Mouse (Mus musculus): ENCODE measurements around the gene Surf4.
A peak's percentile ranks its signal among the peaks of the same experiment; 100 is the strongest.

The Surf4 gene

DNA sequence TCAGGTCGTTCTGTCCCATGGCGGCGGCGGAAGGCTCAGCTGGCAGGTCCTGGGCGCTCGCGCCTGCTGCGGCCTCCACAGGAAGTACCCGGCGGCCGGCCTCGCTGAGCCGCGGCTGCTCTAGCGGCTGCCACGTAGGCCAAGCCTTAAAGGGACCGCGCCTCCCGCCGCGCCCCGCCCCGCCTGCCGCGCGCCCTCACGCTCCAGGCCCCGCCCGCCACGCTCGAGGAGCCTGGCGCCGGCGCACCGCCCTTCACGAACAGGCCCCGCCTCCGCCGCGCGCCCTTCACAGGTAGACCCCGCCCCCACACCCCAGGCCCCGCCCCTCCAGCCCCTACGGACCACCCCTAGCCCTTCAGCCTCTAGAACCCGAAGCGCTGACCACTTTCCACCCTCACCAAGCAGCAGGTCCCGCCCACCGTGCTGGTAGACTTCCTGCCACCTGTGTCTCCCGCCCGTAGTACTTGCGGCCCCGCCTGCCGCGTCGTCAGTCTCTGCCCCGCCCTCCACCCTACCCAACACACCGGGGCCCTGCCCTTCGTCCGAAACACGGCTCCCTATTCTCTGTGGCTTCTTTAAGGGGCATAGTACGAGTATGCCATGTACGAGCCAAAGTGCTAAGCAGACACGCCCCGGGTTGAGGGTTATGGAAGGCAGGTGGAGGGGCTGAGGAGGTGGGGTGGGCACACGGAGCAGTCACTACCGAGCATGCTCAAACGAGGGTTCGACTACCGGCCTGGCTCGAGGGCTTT is at the start of gene Surf4, which contains the start of gene Stkld1:
Gene Surf4 (minus strand): TSS at position 625 of the 752 bp plus-strand sequence.
Gene Stkld1 (plus strand): TSS at position 744 of the 752 bp plus-strand sequence.
- DNase-seq = peak; percentile 94

DNA sequence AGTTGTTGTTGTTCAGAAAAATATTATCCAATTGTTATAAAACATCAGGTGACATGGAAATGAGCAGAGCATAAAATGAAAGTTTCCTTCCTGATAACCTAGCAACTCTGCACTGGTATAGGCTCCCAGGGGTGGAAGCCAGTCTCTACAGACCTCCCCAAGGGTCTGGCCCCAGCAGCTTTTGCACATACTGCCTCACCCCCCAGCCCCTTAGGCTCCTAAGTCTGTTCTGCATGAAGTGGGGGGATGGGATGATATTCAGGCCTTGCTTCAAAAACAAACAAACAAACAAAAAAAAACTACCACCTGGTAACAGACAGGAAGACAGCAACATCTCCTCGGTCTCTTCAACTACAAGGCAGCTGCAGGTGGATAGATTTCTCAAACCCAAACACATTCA is 46.6 kb upstream of the Surf4 start:
- no peak for DNase-seq

DNA sequence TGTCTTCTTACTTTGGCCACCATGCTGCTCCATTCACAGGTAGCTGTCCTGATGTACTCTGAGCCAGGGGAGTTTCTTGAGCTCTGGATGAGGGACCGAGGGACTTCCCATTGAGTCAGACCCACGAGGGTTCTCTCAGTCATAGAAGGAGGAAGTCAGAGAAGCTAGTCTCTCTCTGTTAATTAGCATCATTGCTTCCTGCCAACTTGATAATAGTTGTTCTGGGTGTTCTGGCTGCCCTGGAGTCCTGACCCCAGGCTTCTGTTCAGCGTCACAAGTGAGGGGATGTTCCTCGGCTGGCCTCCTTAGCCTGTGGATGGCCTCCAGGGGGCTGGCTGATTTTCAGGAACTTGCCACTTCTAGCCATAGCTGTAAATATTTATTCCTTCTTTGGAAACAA is 40.2 kb upstream of the Surf4 start:
- no peak for DNase-seq

DNA sequence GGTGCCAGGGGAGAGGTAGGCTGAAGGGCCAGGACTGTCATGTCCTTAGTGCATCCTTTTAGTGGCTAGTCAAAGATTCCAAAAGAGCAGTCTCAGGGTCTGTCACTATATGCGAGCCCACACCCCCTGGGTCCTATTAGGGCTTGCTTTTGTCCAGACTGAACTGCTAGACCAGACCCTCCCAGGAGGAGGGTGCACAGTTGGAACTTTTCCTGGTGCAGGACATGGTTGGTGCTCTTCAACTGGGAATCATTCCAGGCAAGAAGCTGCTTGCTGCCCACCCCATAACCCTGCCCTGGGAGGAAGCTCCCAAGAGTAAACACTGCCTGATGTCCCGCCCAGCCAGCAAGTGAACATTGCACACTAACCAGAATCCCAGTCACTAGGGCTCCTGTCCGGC is 39.4 kb upstream of the Surf4 start, which contains the start of gene Adamts13:
Gene Adamts13 (plus strand): TSS at position 301 of the 400 bp plus-strand sequence.
- peak; percentile 27 for DNase-seq

DNA sequence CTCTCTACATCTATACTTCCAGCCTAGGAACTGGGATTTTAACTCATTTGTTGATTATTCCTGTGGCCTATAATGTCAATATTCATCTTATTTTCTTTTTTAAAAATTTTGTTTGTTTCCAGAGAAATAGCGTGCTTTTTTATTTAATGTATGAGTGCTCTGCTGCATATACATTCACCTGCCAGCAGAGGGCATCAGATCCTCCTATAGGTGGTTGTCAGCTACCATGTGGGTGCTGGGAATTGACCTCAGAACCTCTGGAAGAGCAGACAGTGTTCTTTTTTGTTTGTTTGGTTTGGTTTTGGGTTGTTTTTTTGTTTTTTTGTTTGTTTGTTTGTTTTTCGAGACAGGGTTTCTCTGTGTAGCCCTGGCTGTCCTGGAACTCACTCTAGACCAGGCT is 33.5 kb upstream of the Surf4 start:
- no peak for DNase-seq

DNA sequence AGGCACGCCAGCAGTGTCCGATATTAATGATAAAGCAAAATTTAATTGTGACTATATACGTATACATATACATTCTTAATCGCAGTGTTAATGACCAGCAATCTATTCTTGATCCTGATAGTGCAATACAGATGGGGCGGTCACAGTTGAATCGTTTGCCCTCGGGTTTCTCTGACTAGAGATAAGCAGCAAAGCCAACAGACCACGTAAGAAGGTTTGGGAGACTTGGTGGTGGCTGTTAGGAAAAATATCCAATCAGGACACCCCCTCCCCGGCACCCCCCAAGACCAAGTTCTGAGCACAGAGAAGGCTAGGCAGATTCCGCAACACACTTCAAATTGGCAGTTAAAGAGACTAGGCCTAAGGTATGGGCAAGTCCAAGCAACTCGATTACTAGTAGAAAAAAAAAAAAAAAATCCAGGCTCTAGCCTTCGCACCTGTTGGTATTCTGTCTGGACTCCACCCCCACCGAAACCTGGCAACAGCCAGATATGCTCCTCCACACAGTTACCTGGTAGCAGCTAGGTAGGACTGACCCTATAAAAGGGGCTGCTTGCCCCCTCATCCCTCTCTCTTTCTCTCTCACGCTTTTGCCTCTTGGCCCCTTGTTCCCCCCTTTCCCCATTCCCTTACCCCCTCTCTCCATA is 31.1 kb upstream of the Surf4 start:
- DNase-seq = peak; percentile 9

DNA sequence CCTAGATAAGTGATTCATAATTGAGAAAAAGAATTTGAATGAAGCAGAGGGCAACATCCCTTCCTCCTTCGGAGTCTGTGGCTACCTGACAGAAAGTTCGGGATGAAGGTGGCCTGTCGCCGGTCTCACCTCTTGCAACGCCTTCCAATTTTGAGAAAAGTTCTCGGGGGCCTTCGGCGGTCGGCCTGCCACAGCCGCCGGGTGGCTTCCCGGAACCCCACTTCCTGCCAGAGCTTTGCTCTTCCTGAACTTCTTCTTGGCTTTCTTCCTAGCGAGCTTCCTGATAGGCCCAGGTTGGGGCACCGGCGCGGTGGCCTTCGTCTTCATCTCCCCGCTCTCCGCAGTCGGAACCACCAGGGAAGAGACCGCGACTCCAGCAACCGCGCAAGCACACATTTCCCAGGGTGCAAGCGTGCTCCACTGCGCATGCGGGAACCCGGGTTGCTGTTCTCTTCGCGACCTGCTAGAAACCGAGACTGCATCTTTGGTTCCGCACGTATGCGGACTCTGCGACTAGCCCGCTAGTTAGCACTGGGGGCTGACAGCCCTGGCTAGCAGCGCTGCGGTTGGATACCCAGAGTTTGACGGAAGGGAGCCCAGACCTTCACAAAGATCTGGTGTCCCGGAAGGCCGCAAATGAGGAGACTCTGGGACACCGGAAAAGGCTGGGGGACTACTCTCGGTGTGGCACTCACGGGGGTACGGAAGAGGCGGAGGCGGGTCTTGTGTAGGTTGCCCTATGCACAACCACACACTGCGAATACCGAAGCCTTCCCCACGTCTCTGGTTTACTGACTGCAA is 30.4 kb upstream of the Surf4 start, which contains the start of gene Rexo4:
Gene Rexo4 (minus strand): TSS at position 464 of the 801 bp plus-strand sequence.
- DNase-seq = peak; percentile 94

DNA sequence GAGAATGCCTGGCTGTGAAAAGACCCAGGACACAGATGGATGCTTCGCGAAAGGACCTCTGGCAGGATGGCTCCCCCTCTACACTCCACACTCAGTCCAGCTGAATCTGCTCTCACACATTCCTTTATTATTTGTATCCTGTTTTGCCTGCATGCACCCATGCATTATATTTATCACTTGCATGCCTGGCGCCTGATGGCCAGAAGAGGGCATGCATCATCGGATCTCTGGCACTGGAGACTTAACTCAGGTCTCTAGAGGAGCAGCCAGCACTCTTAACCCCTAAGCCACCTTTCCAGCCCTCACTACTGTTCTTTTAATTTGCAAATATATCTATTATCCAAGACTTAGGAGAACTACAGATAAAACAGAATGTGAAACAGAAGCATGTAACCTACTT is 27.0 kb upstream of the Surf4 start:
- no peak for DNase-seq

DNA sequence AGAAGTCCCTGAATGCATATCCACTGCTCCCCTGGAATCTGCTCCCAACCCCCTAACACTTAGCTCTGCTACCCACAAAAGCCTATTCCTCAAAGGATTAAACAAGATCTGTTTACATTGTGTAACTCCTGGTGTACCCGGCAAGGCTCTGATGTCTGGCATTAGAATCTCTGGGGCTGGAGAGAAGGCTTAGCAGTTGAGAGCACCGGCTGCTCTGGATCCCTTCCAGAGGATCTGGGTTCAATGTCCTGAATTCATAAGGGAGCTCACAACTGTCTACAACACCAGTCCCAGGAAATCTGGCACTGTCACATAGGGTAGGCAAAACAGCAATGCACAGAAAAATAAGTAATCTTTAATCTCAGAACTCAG is 23.7 kb upstream of the Surf4 start:
- DNase-seq = no peak

DNA sequence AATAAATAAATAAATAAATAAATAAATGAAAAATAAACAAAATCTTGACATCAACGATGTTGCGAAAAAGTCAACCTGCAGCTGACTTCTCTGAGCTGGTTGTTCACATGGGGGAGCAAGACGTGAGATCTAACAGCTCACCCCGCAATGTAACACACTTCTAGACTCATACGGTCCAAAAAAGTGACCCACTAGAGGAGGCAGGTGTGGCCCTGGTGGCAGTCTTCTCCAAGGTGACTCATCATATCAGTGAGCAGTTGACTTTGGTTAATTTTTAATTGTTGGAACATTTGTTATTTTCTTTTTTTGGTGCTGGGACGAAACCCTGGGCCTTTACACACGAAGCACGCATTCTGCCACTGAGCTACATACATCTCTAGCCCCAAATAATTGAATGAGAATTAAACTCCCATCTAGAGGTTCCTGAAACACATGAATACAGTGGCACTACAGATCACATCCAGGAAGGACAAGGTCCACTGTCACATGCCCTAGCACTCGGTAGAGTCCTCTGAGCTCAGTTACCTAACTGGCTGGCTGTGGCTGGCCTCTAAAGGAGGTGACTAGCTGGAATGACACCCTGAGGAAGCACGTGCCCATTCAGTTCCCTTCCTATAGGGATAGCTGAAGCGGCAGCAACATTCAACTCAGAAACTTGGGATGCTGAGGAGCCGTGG is 23.2 kb upstream of the Surf4 start:
- no peak for DNase-seq

DNA sequence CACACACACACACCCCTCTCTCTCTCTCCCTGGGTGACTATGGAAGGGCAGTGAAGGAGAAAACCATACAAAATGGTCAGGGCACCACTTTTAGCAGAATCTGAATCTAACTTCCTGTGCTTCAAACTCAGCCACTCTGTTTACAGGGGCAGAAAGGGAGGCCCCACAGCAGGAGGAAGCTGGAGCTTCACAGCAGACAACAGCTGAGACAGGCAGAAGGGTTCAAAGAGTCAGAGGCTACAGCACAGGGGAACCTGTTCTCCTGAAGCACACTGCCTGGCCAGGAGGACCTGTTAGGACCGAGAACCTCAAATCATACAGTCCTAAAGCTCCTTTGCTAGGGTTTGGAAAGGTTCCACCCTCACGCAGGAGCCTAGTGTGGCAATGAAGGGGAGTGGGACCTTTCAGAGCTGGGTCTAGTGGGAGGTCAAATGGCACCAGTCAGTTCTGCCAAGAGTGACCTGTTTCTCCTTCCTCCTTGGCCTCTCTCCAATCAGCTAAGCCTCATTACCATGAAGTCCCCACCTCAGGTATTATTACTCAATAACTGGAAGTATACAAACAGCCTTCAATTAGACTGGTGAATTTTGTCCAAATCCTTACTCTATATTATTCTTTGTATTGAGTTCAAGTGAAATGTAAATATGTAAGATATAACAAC is 21.1 kb upstream of the Surf4 start:
- DNase-seq = no peak

DNA sequence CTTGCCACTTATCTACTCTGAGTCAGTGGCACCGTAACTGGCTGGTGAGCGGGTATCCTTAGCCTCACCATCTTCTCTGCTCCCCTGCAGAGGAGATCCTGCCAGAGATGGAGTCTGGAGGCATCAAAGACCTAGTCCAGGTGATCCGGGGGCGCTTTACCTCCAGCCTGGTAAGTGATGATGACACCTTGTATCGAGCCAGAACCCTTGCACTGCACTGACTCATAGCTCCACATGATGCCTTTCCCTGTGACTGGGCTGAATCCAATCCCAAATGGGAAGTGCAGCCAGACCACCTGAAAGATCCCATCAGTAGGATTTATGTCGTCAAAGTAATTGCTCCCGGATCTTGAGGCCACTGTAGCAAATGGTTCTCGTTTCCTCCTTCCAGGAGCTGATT is 19.1 kb upstream of the Surf4 start:
- DNase-seq = no peak

DNA sequence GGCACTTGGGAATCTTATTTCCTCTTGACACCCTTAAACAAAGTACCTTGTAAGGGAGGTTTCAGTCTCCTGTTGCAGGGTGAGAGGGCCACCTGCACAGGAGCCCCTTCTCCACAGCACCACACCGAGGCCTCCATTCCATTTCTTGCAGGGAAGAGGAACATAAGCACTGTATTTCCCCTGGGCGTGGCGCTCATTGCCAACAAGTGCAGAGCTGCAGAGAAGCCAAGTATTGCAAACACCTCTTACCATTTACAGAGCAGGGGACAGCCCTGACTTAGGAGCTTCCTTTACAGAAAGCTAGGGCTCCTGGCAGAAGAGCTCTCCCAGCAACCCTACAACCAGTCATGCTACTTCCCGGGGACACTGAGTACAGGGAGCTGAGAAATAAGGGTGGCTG is 18.5 kb upstream of the Surf4 start:
- DNase-seq = peak; percentile 16

DNA sequence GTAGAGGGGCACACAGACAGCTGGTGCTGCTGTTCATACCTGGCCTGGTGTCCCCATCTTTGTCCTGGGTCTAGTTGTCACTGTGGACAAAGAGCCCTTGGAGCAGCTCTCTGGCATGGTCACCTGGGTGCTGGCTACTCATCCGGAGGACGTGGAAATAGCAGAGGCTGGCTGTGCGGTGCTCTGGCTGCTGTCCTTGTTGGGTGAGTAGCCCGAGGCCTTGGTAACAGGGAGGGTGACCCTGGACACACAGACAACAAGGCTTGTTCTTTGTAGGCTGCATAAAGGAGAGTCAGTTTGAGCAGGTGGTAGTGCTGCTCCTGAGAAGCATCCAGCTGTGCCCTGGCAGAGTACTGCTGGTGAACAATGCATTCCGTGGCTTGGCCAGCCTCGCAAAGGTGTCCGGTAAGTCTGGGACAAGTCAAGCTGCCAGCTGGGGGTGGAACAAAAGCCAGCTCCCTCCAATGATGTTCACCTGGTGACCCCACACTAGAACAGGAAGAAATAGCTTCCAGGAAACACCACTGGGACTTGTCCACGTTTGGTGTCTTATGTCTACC is 17.7 kb upstream of the Surf4 start:
- no peak for DNase-seq

DNA sequence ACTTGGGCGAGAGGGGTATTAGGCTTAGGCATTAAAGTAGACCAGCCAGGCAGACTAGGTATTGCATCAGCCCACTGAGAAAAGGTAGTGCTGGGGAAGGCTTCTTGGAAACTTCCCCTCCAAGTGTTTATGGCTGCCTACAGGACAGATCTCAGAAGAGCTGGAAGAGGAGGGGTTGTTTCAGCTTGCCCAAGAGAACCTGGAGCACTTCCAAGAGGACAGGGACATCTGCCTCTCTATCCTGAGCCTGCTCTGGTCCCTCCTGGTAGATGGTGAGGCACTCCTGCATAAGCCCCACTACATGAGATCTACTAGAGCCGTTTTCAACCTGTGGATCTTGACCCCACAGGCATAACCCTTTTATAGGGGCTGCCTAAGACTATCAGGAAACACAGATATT is 16.7 kb upstream of the Surf4 start:
- DNase-seq = no peak

DNA sequence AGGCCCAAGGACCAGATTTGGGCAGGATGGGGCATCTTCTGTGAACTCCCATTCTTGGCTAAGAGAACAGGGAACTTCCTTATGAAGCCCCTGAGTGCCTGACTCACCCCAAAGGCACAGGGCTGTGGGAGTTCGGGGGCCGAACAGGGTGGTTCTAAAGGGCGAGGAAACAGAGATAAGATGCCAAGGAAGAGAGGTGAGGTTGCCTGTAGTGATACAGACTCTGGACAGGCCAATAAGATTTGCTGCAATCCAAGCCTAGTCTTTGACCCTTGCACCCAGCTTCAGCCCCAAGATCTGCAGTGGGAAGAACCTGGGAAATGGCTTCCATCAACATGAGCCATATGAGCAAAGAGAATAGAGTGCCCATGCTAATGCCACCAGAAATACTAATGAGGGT is 9.5 kb upstream of the Surf4 start:
- no peak for DNase-seq

DNA sequence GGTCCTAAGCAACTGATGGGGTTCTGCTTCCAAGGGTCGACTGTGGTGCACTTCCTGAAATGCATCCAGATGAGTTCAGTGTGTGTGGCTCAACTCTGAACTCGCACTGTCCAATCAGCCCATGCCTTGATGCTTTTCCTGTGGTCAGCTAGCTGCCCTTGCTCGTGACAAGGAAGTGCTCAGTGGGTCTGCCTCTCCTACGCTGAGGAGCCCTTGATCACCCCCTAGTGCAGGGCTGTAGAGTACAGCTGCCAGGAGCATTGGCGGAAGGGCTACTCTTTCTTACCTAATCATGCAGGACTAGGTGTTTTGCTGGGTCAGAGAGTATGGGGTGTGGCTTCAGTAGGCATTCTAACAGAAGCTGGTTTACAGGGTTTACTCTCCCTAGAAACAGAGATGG is 7.8 kb upstream of the Surf4 start:
- DNase-seq = peak; percentile 60

DNA sequence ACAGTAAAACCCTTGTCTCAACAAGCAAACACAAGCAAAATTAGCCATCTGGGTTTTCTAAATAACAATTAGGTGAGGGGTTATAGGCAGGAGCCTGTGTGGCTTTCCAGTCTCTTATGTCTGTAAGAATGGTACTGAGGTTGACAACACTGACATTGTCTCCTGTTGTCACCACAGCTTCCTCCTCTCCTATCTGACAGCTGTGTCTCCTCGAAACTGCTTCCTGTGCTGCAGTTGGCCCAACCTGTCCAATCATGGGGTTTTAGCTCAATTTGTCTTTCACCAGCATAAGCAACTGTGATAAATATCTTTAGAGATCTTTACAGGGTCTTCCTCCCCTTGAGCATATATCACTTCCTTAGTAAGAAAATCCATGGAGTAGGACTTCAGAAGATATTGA is 2.7 kb upstream of the Surf4 start:
- DNase-seq = no peak

DNA sequence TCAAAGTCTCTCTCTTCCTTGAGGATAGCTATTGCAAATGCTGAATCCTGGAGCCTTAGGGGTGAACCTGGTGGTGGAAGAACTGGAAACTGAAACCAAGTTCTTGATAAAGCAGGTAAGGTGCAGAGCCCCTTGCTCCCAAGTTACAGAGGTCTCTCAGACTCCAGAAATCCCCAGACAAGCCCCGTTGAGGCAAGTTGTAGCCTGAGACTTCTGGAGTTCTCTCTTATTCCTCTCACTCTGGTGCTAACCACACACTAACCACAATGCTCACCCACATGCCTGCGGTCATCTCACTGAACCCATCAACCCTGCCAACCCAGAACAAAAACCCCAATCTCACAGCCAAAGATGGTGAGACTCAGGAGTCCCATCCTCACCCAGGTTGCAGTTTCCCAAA is 1.6 kb upstream of the Surf4 start:
- no peak for DNase-seq

DNA sequence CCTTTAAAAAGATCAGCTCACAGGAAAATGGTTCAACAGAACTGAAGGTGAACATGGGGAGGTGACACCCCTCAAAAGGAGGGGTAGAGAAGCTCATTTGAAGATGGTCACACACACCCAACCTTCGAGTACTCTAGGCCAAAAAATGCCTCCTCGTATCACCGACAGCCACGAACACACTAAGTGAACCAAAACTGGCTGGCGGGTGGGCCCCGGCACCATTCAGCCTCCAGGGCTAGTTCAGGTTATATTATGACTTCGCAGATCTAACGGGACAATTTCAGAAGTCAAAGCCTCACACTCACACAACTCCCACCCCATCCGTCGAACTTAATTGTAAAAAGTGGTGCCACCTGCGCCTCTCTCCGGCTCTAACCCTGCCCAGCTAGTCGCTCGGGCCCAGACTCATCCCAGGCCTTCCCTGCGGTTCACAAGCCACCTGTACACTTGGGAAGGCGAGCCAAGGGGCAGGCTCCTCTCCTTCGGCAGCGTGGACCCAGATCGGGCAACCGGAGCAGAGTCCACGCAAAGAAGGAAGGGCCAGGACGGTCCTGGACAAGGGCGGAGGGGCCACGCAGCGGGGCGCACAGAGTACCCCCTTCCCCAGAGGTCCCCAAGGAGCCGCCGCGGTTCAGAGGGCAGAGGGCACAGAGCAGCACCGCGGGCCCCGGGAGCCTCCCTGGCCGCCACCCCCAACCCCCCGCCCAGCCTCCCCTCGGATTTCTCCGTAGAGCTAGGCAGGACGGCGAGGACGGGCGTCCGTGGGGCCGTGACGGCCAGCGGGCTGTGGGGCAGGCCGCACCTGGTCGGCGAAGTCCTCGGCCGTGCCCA is 1.0 kb downstream of the Surf4 start:
- DNase-seq = peak; percentile 28

DNA sequence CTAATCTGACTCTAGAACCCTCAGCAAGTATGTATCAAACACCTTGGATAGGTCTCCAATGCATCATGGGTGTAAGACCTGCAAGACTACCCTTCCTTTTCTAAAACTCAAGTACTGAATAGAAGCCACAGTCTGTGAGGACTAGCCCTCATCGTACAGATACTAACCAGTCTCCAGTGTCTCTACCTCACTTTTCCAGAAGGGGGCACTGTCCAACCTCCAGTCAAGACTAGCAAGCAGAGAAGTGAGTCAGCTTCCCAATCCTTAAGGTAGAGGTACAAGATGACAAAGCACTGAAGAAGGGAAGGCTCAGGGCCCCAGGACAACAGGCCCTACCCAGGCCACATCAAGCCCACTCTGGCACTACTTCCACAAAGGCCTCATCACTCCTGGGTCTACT is 3.3 kb downstream of the Surf4 start:
- peak; percentile 84 for DNase-seq

All from lung, postnatal 10 days (tissue).